In genomic region chr15:17641218-17641617, GRCm38 (mm10) we compare ENCODE assay signal across 16 mouse cellular contexts.
"Had no signal": no experiment of that assay in that cellular context is flagged by ENCODE, and none has a peak within 500 bp of the region (broad histone marks: within the 10 kb centered on the region; RNA-seq: fewer than 3 reads in every experiment).

No protein-coding gene starts in this region.

- H3K4me3 ChIP-seq: neural tube, embryonic 13.5 days; neural tube, embryonic 15.5 days; stomach, embryonic 15.5 days had no signal

- H3K9me3 ChIP-seq: neural tube, embryonic 13.5 days; neural tube, embryonic 15.5 days; stomach, embryonic 15.5 days had no signal

- H3K9ac ChIP-seq: neural tube, embryonic 13.5 days; neural tube, embryonic 15.5 days; stomach, embryonic 15.5 days had no signal

- H3K4me1 ChIP-seq: neural tube, embryonic 13.5 days; neural tube, embryonic 15.5 days; stomach, embryonic 15.5 days had no signal

- DNase-seq: retina, postnatal 1 day; right cerebral cortex, adult 18-20 months; right cerebral cortex, postnatal 14 days; right cerebral cortex, postnatal 25 days; right cerebral cortex, postnatal 4 days; spleen, adult 18-20 months; thymus, adult 18-20 months; thymus, adult 2 months; thymus, postnatal 14 days; thymus, postnatal 25 days; thymus, postnatal 36 days; thymus, postnatal 4 days had no signal

- H3K36me3 ChIP-seq: neural tube, embryonic 13.5 days; neural tube, embryonic 15.5 days; stomach, embryonic 15.5 days had no signal

- H3K4me2 ChIP-seq: neural tube, embryonic 13.5 days; neural tube, embryonic 15.5 days; stomach, embryonic 15.5 days had no signal

- H3K27me3 ChIP-seq: neural tube, embryonic 13.5 days; neural tube, embryonic 15.5 days; stomach, embryonic 15.5 days had no signal

- H3K27ac ChIP-seq: neural tube, embryonic 13.5 days; neural tube, embryonic 15.5 days; stomach, embryonic 15.5 days; stomach, postnatal 0 days had no signal
